Mouse (Mus musculus) ES-Bruce4 (cell line): Measurements from ENCODE around the gene Ppm1h. TPM values are rescaled to one million over a fixed set of nuclear protein-coding genes. Genes with fewer than 3 reads are reported as not detected.

Source experiments
- H3K27ac ChIP-seq: 2 replicates; pipeline ENCODE4 v1.5.1; 2012; ENCODE audit warnings: low read length, inconsistent platforms; ENCODE audit not compliant: insufficient read depth
- H3K27me3 ChIP-seq: 2 replicates; pipeline ENCODE4 v1.6.1; 2012; ENCODE audit warnings: mild to moderate bottlenecking, low read length, inconsistent platforms; ENCODE audit not compliant: control insufficient read depth, poor library complexity, insufficient read depth, severe bottlenecking
- H3K36me3 ChIP-seq: 2 replicates; pipeline ENCODE4 v1.6.1; 2012; ENCODE audit warnings: inconsistent platforms, mild to moderate bottlenecking, low read length, moderate library complexity; ENCODE audit not compliant: control insufficient read depth, poor library complexity, insufficient read depth, severe bottlenecking
- H3K4me1 ChIP-seq: one replicate; pipeline ENCODE4 v1.8.1; 2011; ENCODE audit warnings: low read length; ENCODE audit not compliant: control insufficient read depth, insufficient read depth
- H3K4me3 ChIP-seq: 2 replicates; pipeline ENCODE4 v1.5.1; 2011; ENCODE audit warnings: low read depth, mild to moderate bottlenecking, low read length
- H3K9ac ChIP-seq: 2 replicates; pipeline ENCODE4 v1.6.1; 2012; ENCODE audit warnings: low read depth, mild to moderate bottlenecking, inconsistent platforms; ENCODE audit not compliant: poor library complexity, severe bottlenecking
- H3K9me3 ChIP-seq: replicated peaks from 2 replicates; pipeline ENCODE4 v1.6.1; 2012; ENCODE audit warnings: mild to moderate bottlenecking, low read length, inconsistent platforms; ENCODE audit not compliant: control insufficient read depth, poor library complexity, insufficient read depth, severe bottlenecking
- CTCF ChIP-seq: IDR thresholded peaks from one replicate; pipeline ENCODE4 v1.8.1; 2011; ENCODE audit warnings: low read depth, low read length
- EP300 ChIP-seq: IDR thresholded peaks from 2 replicates; pipeline ENCODE4 v1.6.1; 2011; ENCODE audit warnings: low read depth, low read length; ENCODE audit not compliant: insufficient read depth
- POLR2A ChIP-seq: IDR thresholded peaks from one replicate; pipeline ENCODE4 v1.8.1; 2011; ENCODE audit warnings: low read length; ENCODE audit not compliant: insufficient read depth
- polyA plus RNA-seq: library from polyadenylated mRNA; stranded (reverse); fragments of >200 nt; gene quantifications from 2 replicates; pipeline ENCODE4 v1.2.4, GENCODE M21; 2011; ENCODE audit warnings: low read depth; ENCODE audit not compliant: missing spikeins, insufficient read depth, insufficient read length

The Ppm1h gene
- polyA plus RNA-seq, 1 experiment: 8.7 TPM

- H3K4me1 ChIP-seq: no peaks in the 10 kb centered on the region
- no peaks in the 10 kb centered on the region for H3K36me3 ChIP-seq
- no peak overlapping the region for H3K9ac ChIP-seq
Measured at GRCm38 (mm10) chr10:122911668-122912067, 233.1 kb downstream of the Ppm1h start.

GRCm38 (mm10) chr10:122912086-122912690 is 233.6 kb downstream of the Ppm1h start:
- H3K27ac ChIP-seq: no peak overlapping the region
- TF ChIP-seq CTCF: no peak
- no peak for TF ChIP-seq EP300
- TF ChIP-seq POLR2A: no peak
- no peaks in the 10 kb centered on the region for H3K27me3 ChIP-seq
- H3K36me3 ChIP-seq: no peaks in the 10 kb centered on the region
- H3K9ac ChIP-seq: no peak overlapping the region; the same call in 1 of the 2 replicates
- H3K4me3 ChIP-seq: no peak overlapping the region
- no peaks in the 10 kb centered on the region for H3K4me1 ChIP-seq
- H3K9me3 ChIP-seq: no peaks in the 10 kb centered on the region

More at GRCm38 (mm10) chr10:122911668-122912067, 233.1 kb downstream of the Ppm1h start:
- H3K27me3 ChIP-seq: no peaks in the 10 kb centered on the region
- H3K9me3 ChIP-seq: no peaks in the 10 kb centered on the region
- H3K4me3 ChIP-seq: no peak overlapping the region
- no peak overlapping the region for H3K27ac ChIP-seq
- TF ChIP-seq CTCF: no peak
- TF ChIP-seq EP300: no peak
- no peak for TF ChIP-seq POLR2A

GRCm38 (mm10) chr10:122912701-122913368 is 234.3 kb downstream of the Ppm1h start:
- no peaks in the 10 kb centered on the region for H3K9me3 ChIP-seq
- no peak overlapping the region for H3K4me3 ChIP-seq
- H3K27ac ChIP-seq: no peak overlapping the region
- no peak overlapping the region; the same call in 1 of the 2 replicates for H3K9ac ChIP-seq
- H3K27me3 ChIP-seq: no peaks in the 10 kb centered on the region
- H3K36me3 ChIP-seq: no peaks in the 10 kb centered on the region
- TF ChIP-seq EP300 (no peak), CTCF (no peak), POLR2A (no peak)
- H3K4me1 ChIP-seq: no peaks in the 10 kb centered on the region

GRCm38 (mm10) chr10:122913393-122913792 is 234.8 kb downstream of the Ppm1h start:
- no peak for TF ChIP-seq EP300
- no peak for TF ChIP-seq POLR2A
- no peak for TF ChIP-seq CTCF
- no peak overlapping the region for H3K4me3 ChIP-seq
- H3K4me1 ChIP-seq: no peaks in the 10 kb centered on the region

GRCm38 (mm10) chr10:122915905-122916304 is 237.3 kb downstream of the Ppm1h start:
- H3K27ac ChIP-seq: no peak overlapping the region
- H3K36me3 ChIP-seq: no peaks in the 10 kb centered on the region
- no peak overlapping the region for H3K9ac ChIP-seq
- no peaks in the 10 kb centered on the region for H3K4me1 ChIP-seq
- no peaks in the 10 kb centered on the region for H3K27me3 ChIP-seq
- no peak overlapping the region for H3K4me3 ChIP-seq
- H3K9me3 ChIP-seq: no peaks in the 10 kb centered on the region
- TF ChIP-seq POLR2A (no peak), CTCF (no peak), EP300 (no peak)

More at GRCm38 (mm10) chr10:122913393-122913792, 234.8 kb downstream of the Ppm1h start:
- Histone ChIP-seq H3K9me3 (no peaks in the 10 kb centered on the region), H3K36me3 (no peaks in the 10 kb centered on the region), H3K27me3 (no peaks in the 10 kb centered on the region), H3K27ac (no peak overlapping the region), H3K9ac (no peak overlapping the region)
